Mouse (Mus musculus) CD4-positive, CD25-positive, alpha-beta regulatory T cell, adult 2 months (primary cell): Measurements from ENCODE around the gene Cacng1.

Source experiments
- DNase-seq: peaks from one replicate; pipeline ENCODE4 v3.0.0-alpha.2; 2012; ENCODE audit warnings: low read depth, low spot score

Gene Cacng1

GRCm38 (mm10) chr11:107716332-107716938 is at the start of gene Cacng1:
Gene Cacng1 (minus strand): TSS chr11:107716522.
- no peak for DNase-seq

GRCm38 (mm10) chr11:107762688-107763460 is 46.6 kb upstream of the Cacng1 start:
- DNase-seq = no peak

GRCm38 (mm10) chr11:107761790-107762500 is 45.6 kb upstream of the Cacng1 start:
- no peak for DNase-seq

GRCm38 (mm10) chr11:107760001-107760400 is 43.7 kb upstream of the Cacng1 start:
- DNase-seq = no peak

GRCm38 (mm10) chr11:107759516-107759915 is 43.2 kb upstream of the Cacng1 start:
- DNase-seq = no peak

GRCm38 (mm10) chr11:107749114-107749513 is 32.8 kb upstream of the Cacng1 start:
- DNase-seq = no peak

- DNase-seq = no peak
These were observed 32.1 kb upstream of the Cacng1 start for GRCm38 (mm10) chr11:107748243-107749035.

GRCm38 (mm10) chr11:107743100-107743499 is 26.8 kb upstream of the Cacng1 start:
- DNase-seq = no peak

GRCm38 (mm10) chr11:107738418-107739099 is 22.2 kb upstream of the Cacng1 start:
- no peak for DNase-seq

- no peak for DNase-seq
These were observed 21.6 kb upstream of the Cacng1 start for GRCm38 (mm10) chr11:107737886-107738285.

- no peak for DNase-seq
These were observed 17.8 kb upstream of the Cacng1 start for GRCm38 (mm10) chr11:107734133-107734532.

GRCm38 (mm10) chr11:107731498-107731897 is 15.2 kb upstream of the Cacng1 start:
- no peak for DNase-seq

GRCm38 (mm10) chr11:107730940-107731339 is 14.6 kb upstream of the Cacng1 start:
- DNase-seq = no peak

- DNase-seq = no peak
These were observed 12.8 kb upstream of the Cacng1 start for GRCm38 (mm10) chr11:107729141-107729540.

- no peak for DNase-seq
These were observed 11.9 kb upstream of the Cacng1 start for GRCm38 (mm10) chr11:107728073-107728863.

- DNase-seq = no peak
These were observed 8.3 kb upstream of the Cacng1 start for GRCm38 (mm10) chr11:107724603-107725002.

GRCm38 (mm10) chr11:107721057-107721456 is 4.7 kb upstream of the Cacng1 start:
- no peak for DNase-seq

- no peak for DNase-seq
These were observed 4.1 kb upstream of the Cacng1 start for GRCm38 (mm10) chr11:107720264-107721021.

GRCm38 (mm10) chr11:107714368-107714767 is 2.0 kb downstream of the Cacng1 start:
- no peak for DNase-seq

GRCm38 (mm10) chr11:107710379-107710778 is 5.9 kb downstream of the Cacng1 start:
- no peak for DNase-seq
